Mouse (Mus musculus): ENCODE data around the gene Btbd2. TPM values are rescaled to one million over a fixed set of nuclear protein-coding genes. Genes with fewer than 3 reads are reported as not detected.

Btbd2 gene
- total RNA-seq, 2 experiments from 2014 or later: 89.6 to 91.0 TPM

DNA sequence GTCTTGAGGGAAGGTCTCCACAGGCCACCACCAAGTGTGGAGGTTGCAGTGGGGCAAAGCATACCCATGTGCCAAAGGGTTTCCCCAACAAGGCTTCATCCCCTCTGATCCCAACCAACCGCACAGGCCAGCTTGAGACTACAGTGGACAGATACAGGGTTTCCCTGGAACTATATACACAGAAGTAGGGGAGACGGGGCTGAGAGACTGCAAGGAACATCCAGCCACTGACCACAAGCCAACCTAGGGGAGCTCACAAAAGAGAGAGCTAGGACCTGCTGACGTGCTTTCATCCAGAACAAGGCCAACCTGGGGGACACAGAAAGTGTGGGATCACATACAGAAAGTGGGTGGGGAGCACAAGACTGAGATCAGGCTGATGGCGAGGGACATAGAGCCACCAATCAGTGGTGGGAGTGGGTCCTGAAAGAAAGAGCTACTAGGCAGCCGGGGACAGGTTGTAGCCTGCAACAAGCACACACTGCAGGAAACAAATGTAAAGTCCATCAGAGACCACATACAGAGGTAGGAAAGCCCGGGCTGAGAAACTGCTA lies 18.1 kb upstream of the Btbd2 start:
- no peak for DNase-seq (ENCODE audit: extremely low spot score in 1 of 2, low spot score in 2 of 2)
- intact Hi-C loops (cut with DNase I): loop anchor here (5.0 kb wide), 1 partner anchor 98 kb away; the partner anchor contains the start of gene Klf16

- peak in 1 of 2 experiments; percentile 49 for DNase-seq (ENCODE audit: extremely low spot score in 1 of 2, low spot score in 2 of 2)
- intact Hi-C loops (cut with DNase I): no loop called here
These were observed 17.4 kb upstream of the Btbd2 start for GRCm38 (mm10) chr10:80674161-80674711.

DNA sequence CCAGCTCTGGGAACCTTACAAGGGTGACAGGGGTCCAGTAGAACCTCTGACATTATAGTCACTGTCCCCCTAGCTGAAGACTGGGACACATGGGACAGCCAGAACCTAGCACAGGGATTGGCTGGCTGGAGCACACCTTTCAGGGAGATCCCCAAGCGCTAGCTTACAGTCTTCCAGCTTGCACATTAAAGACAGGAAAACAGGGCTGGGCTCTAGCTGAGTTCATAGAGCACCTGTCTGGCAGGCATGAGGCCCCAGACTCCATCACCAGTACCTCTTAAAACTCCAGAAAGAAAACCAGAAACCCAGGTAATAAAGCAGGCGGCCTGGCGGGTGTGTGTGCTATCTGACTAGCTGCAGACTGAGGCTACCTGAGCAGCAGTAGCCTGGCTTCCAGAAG lies 16.8 kb upstream of the Btbd2 start:
- intact Hi-C loops (cut with DNase I): no loop called here
- no peak for DNase-seq (ENCODE audit: extremely low spot score in 1 of 2, low spot score in 2 of 2)

DNA sequence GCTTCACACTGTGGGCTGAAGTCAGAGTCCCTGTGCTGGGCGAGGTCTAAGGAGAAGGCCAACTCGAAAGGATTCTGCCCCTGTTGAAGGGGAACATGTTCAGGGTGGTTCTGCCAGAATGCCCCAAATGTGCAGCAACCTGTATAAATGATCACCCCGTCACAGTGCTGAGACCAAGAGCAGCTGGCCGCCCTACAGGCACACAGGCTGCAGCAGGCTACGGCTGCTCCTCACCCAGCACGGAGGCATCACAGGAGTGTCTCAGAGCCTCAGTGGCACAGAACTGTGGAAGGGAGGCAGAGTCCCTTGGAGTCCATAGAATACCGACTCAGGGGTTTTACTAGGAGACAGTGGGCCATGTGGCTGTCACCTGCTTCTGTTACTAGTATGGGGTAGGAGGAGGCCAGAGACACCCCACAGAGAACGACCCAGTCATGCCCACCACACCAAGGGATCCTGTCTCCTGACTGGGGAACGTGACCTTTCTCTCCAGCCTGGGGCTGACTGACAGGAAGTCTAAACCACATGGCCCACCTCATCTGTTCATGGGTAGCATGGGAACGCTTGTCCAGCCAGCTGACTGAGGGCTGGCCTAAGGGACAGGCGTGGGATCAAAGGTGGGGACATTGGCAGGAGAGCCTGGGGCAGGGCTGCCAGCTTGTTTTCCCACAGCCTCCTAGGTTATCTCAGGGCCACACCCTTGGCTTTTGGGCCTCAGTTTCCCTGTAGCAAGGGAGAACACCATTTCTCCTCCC lies 15.2 kb upstream of the Btbd2 start:
- DNase-seq (ENCODE audit: extremely low spot score in 1 of 2, low spot score in 2 of 2): no peak
- intact Hi-C loops (cut with DNase I): no loop called here

DNA sequence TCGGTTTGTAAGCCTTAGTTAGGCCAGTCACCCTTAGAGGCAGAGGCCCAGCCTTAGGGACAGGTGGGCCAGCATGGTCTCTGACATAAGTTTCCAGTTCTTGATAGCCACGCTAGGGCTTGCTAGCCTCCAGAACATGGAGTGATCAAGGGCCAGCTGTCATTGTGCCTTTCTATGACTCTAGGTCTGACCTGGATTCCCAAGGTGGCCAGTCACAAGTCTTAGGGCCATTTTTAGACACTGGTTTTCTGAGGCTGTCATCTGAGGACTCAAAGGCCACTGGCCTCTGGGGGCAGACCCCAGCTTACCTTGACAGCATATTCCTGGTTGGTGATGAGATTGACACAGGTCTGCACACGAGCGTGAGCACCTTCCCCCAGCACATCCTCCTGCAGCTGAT lies 14.4 kb upstream of the Btbd2 start:
- intact Hi-C loops (cut with DNase I): no loop called here
- DNase-seq (ENCODE audit: extremely low spot score in 1 of 2, low spot score in 2 of 2): no peak

- DNase-seq (ENCODE audit: extremely low spot score in 1 of 2, low spot score in 2 of 2): no peak
- intact Hi-C loops (cut with DNase I): no loop called here
These were observed 13.7 kb upstream of the Btbd2 start for GRCm38 (mm10) chr10:80670531-80670930.

DNA sequence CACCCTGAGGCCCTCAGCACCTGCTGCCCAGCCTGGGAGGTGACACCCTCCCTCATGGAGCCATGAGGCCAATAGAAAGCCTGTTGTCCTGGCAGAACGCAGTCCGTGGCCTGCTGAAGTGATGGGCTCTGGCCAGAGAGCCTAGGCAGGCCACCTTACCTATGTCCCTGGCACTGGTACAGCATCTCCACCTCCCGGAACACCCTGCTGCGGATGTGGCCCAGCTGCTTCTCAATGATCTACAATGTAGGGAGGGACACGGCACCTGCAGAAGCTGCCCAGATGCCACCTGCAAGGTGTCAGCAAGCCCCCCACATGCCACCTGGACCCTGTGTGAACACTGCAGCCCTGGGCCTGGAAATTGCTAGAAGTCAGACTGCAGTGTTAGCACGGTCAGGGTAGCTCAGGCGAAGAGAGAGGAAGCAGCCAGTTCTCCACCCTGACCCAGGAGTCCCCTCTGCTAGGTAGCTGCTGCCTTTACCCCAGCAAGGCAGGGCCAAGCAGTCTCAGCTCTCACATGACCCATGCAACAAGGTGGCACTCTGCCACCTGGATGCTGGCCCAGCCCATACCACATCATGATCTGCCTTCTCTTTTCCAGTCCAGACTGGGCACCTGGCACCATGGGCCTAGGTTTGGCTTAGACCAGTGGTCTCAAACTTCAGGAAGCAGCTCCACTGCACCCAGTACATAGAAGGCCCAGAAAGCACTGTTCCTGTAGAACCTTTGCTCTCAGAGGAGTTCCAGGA lies 13.0 kb upstream of the Btbd2 start:
- intact Hi-C loops (cut with DNase I): no loop called here
- no peak for DNase-seq (ENCODE audit: extremely low spot score in 1 of 2, low spot score in 2 of 2)

GRCm38 (mm10) chr10:80669018-80669417 lies 12.1 kb upstream of the Btbd2 start:
- intact Hi-C loops (cut with DNase I): no loop called here
- DNase-seq (ENCODE audit: extremely low spot score in 1 of 2, low spot score in 2 of 2): no peak

DNA sequence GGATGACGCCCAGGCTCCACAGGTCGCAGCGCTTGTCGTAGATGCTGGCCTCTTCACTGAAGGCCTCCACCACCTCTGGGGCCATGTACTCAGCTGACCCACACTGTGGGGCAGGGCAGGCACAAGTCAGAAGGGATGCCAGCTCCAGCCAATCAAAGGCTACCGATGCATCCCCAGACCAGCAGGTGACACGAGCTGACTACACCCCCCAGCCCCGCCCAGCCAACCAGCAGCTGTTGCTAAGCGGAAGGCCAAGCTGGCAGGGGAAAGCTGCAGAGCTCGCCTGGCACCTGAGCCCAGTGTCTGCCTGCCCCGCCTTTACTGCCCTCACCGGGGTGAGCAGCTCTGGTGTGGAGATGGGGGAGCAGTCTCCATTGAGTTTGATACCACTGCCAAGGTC lies 11.7 kb upstream of the Btbd2 start:
- intact Hi-C loops (cut with DNase I): no loop called here
- DNase-seq (ENCODE audit: extremely low spot score in 1 of 2, low spot score in 2 of 2): peak in 1 of 2 experiments; percentile 53

DNA sequence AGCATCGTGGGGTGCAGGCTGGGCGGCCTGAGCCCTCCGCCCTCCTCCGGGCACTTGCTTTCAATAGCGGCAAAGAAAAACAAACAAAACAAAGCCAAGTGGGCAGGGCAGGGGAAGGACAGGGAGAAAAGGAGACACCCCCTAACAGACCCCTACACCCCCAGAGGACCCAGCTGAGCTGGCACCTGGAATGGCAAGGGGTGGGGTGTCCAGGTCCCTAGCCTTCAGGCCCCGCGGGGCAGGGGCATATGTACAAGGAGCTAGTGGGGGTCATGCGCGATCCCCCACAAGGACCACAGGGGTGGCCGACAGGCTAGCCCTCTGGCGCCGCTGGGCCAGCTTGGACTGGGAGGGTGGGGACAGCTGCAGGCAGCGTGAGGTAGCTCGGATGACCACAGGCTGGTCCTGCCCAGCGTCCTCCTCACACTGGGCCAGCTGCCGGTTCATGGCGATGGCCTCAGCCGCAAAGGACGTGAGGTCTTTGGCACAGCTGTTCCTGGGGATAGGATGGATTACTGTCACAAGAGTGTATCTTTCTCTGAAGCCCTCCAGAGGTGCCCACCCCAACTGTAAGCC lies 10.1 kb upstream of the Btbd2 start:
- intact Hi-C loops (cut with DNase I): no loop called here
- no peak for DNase-seq (ENCODE audit: extremely low spot score in 1 of 2, low spot score in 2 of 2)

- DNase-seq (ENCODE audit: extremely low spot score in 1 of 2, low spot score in 2 of 2): no peak
- intact Hi-C loops (cut with DNase I): no loop called here
These were observed 9.3 kb upstream of the Btbd2 start for GRCm38 (mm10) chr10:80665981-80666733.

GRCm38 (mm10) chr10:80665459-80665858 lies 8.6 kb upstream of the Btbd2 start:
- no peak for DNase-seq (ENCODE audit: extremely low spot score in 1 of 2, low spot score in 2 of 2)
- intact Hi-C loops (cut with DNase I): no loop called here

GRCm38 (mm10) chr10:80665016-80665380 lies 8.1 kb upstream of the Btbd2 start:
- peak in 1 of 2 experiments; percentile 78 for DNase-seq (ENCODE audit: extremely low spot score in 1 of 2, low spot score in 2 of 2)
- intact Hi-C loops (cut with DNase I): no loop called here

GRCm38 (mm10) chr10:80664197-80665015 lies 7.5 kb upstream of the Btbd2 start:
- intact Hi-C loops (cut with DNase I): no loop called here
- peak in 1 of 2 experiments; percentile 83 for DNase-seq (ENCODE audit: extremely low spot score in 1 of 2, low spot score in 2 of 2)

GRCm38 (mm10) chr10:80663485-80664196 lies 6.8 kb upstream of the Btbd2 start:
- intact Hi-C loops (cut with DNase I): no loop called here
- no peak for DNase-seq (ENCODE audit: extremely low spot score in 1 of 2, low spot score in 2 of 2)

DNA sequence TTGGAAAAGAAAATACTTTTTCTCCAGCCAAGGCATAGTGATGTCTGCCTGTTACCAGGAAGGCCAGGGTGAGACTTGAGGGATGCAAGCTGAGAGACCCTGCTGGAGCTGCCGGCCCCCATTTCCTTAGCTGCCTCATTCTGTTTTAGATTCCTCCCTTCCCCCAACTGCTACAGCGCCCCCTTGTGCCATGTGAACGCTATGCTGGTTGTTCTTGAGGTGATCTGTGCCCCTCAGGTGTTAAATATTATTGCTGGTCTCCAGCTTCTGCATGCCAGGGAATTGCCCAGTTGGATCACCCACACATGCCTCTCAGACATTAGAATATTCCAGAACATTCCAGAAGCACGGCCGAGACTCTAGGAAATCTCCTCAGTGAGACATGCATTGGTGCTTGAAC lies 4.3 kb upstream of the Btbd2 start:
- intact Hi-C loops (cut with DNase I): no loop called here
- no peak for DNase-seq (ENCODE audit: extremely low spot score in 1 of 2, low spot score in 2 of 2)

- peak; percentile 73 to 79 for DNase-seq (ENCODE audit: extremely low spot score in 1 of 2, low spot score in 2 of 2)
- intact Hi-C loops (cut with DNase I): no loop called here
These were observed 2.3 kb upstream of the Btbd2 start for GRCm38 (mm10) chr10:80659213-80659612.

Data from left cerebral cortex, postnatal 10 days (tissue).